Mouse (Mus musculus) stomach, embryonic 14.5 days (tissue): ENCODE measurements around the gene Dhcr24. TPM values are rescaled to one million over a fixed set of nuclear protein-coding genes. Genes with fewer than 3 reads are reported as not detected.

Experiments used
- ATAC-seq: fragments of 200-750 bp; cut with Nextera tagmentation; 2 replicates; pipeline ENCODE4 v1.8.0; 2017; ENCODE audit warnings: low read depth, moderate TSS enrichment; ENCODE audit not compliant: insufficient number of reproducible peaks, insufficient read depth, low FRiP score
- H3K27ac ChIP-seq: fragments of 300-500 bp; sonication (generic); 2 replicates; pipeline ENCODE4 v1.5.1; 2014; ENCODE audit warnings: mild to moderate bottlenecking, low read length, moderate library complexity, mixed read lengths
- H3K27me3 ChIP-seq: fragments of 300-500 bp; sonication (generic); 2 replicates; pipeline ENCODE4 v1.6.1; 2014; ENCODE audit warnings: low read length, control low read depth, mixed read lengths; ENCODE audit not compliant: control insufficient read depth, insufficient read depth
- H3K36me3 ChIP-seq: fragments of 300-500 bp; sonication (generic); 2 replicates; pipeline ENCODE4 v1.6.1; 2014; ENCODE audit warnings: mild to moderate bottlenecking, control low read depth, low read length, moderate library complexity, mixed read lengths; ENCODE audit not compliant: control insufficient read depth, insufficient read depth
- H3K4me1 ChIP-seq: fragments of 300-500 bp; sonication (generic); 2 replicates; pipeline ENCODE4 v1.6.1; 2014; ENCODE audit warnings: low read length, control low read depth, mixed read lengths; ENCODE audit not compliant: control insufficient read depth, insufficient read depth
- H3K4me2 ChIP-seq: fragments of 300-500 bp; sonication (generic); replicated peaks from 2 replicates; pipeline ENCODE4 v1.6.1; 2014; ENCODE audit warnings: low read depth, low read length, control low read depth
- H3K4me3 ChIP-seq: fragments of 300-500 bp; sonication (generic); 2 replicates; pipeline ENCODE4 v1.5.1; 2014; ENCODE audit warnings: low read depth, low read length, control low read depth
- H3K9ac ChIP-seq: fragments of 300-500 bp; sonication (generic); replicated peaks from 2 replicates; pipeline ENCODE4 v1.6.1; 2014; ENCODE audit warnings: low read depth, mild to moderate bottlenecking, control low read depth, low read length, moderate library complexity, mixed read lengths
- H3K9me3 ChIP-seq: fragments of 300-500 bp; sonication (generic); 2 replicates; pipeline ENCODE4 v1.6.1; 2016; ENCODE audit warnings: low read depth, low read length, control low read depth; ENCODE audit not compliant: control insufficient read depth
- WGBS: fragments of 180-500 bp; shearing (Covaris S2); extraction: QIAGEN DNeasy Blood & Tissue Kit; methylation state at CpG from one replicate; pipeline ENCODE4 v1.1.7; 2014; 5-methylcytosine and 5-hydroxymethylcytosine counted together
- polyA plus RNA-seq: library from polyadenylated mRNA; unstranded; fragments of >200 nt; fragmentation: Nextera tagmentation; extraction: Ambion mirVana; gene quantifications from 2 replicates; pipeline ENCODE4 v1.2.1, GENCODE M21; 2014

The Dhcr24 gene
- 29.8 and 32.4 TPM in 2 replicates for polyA plus RNA-seq

DNA sequence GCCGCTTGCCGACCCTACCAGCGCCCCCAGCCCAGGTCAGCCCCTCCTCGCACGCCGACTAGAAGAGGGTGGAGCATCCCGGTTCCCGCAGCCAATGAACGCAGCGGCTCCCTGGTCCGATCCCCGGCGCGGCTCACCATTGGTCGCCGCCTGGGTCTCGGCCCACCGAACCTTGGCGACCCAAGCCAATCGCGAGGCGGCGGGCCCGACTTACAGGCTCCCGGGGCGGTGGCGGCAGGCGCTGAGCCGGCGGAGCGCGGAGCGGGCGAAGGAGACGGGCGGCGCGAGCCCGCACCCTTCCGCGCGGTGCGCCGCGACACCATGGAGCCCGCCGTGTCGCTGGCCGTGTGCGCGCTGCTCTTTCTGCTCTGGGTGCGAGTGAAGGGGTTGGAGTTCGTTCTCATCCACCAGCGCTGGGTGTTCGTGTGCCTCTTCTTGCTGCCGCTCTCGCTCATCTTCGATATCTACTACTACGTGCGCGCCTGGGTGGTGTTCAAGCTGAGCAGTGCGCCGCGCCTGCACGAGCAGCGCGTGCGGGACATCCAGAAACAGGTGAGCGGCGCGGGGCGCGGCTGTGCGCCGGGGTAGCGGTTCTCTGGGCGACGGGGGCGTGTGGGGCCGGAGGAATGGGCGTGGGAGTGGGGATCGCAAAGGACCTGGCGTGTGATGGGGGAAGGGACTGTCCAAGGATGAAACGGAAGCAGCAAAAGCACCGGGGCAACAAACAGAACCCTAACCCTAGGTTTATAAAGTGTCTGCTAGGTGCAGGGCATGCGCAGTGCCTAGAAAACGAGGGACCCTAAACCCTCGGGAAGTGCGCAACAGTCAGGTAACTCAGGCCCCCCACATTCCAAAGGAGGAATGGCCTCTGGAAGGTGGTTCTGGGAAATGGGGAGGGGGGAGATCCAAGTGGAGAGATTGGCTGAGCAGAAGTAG, at the start of gene Dhcr24:
Gene Dhcr24, plus strand, starts transcription at position 193 of the 936 bp plus-strand sequence.
- ATAC-seq, result peak; percentile 95
- Histone ChIP-seq H3K4me2 (peak within 1 kb of the TSS; percentile 94), H3K4me1 (peaks cover 29% of the 10 kb centered on the region), H3K27ac (peak within 1 kb of the TSS; percentile 88), H3K36me3 (peaks cover 20% of the 10 kb centered on the region), H3K9me3 (no peaks in the 10 kb centered on the region), H3K9ac (peak within 1 kb of the TSS; percentile 71), H3K4me3 (peak within 1 kb of the TSS; percentile 90), H3K27me3 (no peaks in the 10 kb centered on the region)
- WGBS, result under 1% methylated on average over 87 of the region's 89 CpGs

DNA sequence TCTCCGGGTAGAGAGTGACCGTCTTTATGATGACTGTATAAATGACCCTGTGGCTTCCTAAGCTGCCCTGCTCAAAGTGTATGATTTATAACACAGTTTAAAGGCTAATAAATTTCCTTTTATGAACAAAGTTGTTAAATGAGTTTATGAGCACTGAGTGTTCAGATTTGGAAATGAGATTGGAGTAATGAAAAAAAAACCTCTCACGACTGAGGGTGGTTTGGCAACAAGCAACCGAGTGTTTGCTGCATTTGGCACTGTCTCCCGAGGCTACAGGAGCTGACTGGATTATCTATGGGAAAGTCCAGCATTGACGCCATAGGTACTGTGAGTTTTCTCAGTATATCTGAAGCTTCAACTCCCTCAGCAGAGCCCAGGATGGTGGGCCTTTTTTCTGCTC, 46.2 kb upstream of the Dhcr24 start:
- H3K4me1 ChIP-seq, result no peaks in the 10 kb centered on the region
- no peak for ATAC-seq
- WGBS, result 69% methylated on average over 6 of the region's 6 CpGs

DNA sequence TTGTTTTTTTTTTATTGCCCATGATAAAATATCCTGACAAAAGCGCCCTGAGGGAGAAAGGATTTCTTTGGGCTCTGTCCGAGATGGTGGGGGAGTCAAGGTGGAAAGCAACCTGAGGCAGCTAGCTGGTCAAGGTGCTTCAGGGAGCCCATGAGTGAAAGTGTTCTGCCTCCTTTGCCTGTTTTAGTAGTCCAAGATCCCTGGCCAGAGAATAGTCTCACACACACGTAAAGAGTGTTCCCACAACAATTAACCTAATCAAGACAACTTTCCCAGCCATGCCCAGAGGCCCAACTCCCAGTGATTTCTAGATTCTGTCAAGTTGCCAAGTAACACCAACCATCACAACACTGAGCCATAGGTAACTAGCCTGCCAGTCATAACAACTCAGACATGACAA, 38.3 kb upstream of the Dhcr24 start:
- Histone ChIP-seq H3K4me1 (no peaks in the 10 kb centered on the region), H3K4me2 (no peak overlapping the region), H3K27me3 (no peaks in the 10 kb centered on the region), H3K9ac (no peak overlapping the region), H3K4me3 (no peak overlapping the region), H3K36me3 (no peaks in the 10 kb centered on the region), H3K9me3 (no peaks in the 10 kb centered on the region), H3K27ac (no peak overlapping the region)
- WGBS, result 81% methylated on average over 3 of the region's 3 CpGs
- ATAC-seq, result no peak

More for the DNA sequence above, 46.2 kb upstream of the Dhcr24 start:
- H3K9ac ChIP-seq, result no peak overlapping the region
- no peaks in the 10 kb centered on the region for H3K36me3 ChIP-seq
- H3K9me3 ChIP-seq, result no peaks in the 10 kb centered on the region
- H3K4me2 ChIP-seq, result no peak overlapping the region
- no peak overlapping the region for H3K4me3 ChIP-seq
- no peak overlapping the region for H3K27ac ChIP-seq
- H3K27me3 ChIP-seq, result no peaks in the 10 kb centered on the region

DNA sequence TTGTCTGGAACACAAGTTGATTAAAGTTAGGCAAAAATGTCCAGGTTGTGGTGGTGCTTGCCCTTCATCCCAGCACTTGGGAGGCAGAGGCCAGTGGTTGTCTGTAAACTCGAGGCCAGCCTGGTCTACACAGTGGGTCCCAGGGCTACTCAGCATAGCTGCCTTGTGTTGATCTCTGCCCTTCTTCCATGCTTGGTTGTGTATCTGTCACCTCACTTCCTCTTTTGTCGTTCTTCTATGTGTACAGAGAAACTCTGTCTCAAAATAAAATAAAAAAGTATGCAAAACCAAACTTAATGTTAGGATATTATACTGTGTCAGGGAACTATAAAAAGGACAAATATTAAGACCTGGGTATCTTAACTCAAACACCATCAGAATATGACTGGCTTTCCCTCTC, 36.7 kb upstream of the Dhcr24 start:
- H3K4me2 ChIP-seq, result no peak overlapping the region
- H3K4me1 ChIP-seq, result no peaks in the 10 kb centered on the region
- no peak for ATAC-seq
- no peaks in the 10 kb centered on the region for H3K36me3 ChIP-seq
- H3K9ac ChIP-seq, result no peak overlapping the region
- no peaks in the 10 kb centered on the region for H3K9me3 ChIP-seq
- H3K27ac ChIP-seq, result no peak overlapping the region
- no peaks in the 10 kb centered on the region for H3K27me3 ChIP-seq
- no peak overlapping the region for H3K4me3 ChIP-seq
- WGBS, result 74% methylated on average over 2 of the region's 2 CpGs

DNA sequence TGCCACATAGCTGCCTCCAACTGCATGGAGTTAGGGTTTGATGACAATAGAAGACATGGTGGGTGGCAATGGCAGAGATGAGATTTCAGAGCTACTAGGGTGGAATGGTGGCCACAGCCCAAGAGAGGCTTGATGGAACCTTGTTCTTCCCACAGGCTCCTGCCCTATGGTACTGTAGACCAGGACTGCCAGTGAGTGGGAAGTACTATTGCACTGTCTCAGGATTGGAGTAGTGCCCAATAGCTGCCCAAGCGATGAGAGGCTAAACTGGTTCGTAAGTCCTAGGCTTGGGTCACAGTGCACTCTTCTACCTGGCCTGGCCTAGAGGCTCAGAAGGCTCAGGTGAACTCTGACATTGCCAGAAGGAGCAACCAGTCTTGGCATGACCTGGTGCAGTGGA, 35.8 kb upstream of the Dhcr24 start:
- no peak for ATAC-seq
- Histone ChIP-seq H3K27me3 (no peaks in the 10 kb centered on the region), H3K36me3 (no peaks in the 10 kb centered on the region)

DNA sequence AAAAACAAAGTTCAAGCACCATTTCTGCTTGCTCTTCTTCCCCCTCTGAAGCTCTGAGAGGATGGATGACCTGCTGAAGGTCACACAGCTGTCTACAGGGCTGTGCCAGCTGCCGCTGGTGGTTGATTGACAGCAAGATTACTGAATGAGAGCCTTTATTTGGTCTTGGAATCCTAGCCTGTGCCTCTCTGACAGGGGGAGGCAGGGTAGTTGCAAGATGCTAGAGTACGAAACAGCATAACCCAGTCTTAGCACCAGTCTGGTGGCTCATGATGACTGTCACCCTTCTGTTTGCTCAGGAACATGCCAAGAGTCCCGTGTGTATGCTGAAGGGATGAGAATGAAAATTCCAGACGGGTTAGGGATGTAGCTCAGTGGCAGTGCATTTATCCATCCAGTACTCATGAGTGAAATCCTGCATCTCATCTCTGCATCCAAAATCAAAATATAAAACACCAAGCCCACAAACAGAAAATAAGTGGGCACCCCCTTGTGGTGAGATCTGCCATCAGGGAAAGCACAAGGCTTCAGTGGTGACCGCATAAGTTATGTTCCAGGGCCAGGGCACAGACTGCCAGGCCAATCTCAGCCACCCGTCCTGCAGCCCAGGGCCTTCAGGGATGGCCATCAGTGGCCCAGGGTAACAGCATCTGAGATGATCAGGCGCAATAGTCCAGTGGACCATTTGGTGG, 32.8 kb upstream of the Dhcr24 start:
- Histone ChIP-seq H3K27me3 (no peaks in the 10 kb centered on the region), H3K9ac (no peak overlapping the region), H3K36me3 (no peaks in the 10 kb centered on the region), H3K4me1 (peaks cover 3% of the 10 kb centered on the region; the same call in 1 of the 2 replicates), H3K4me2 (no peak overlapping the region), H3K4me3 (no peak overlapping the region), H3K9me3 (no peaks in the 10 kb centered on the region), H3K27ac (no peak overlapping the region)
- 68% methylated on average over 7 of the region's 7 CpGs for WGBS
- no peak for ATAC-seq

More for the DNA sequence above, 35.8 kb upstream of the Dhcr24 start:
- Histone ChIP-seq H3K27ac (no peak overlapping the region), H3K4me1 (peaks cover 3% of the 10 kb centered on the region; the same call in 1 of the 2 replicates), H3K9me3 (no peaks in the 10 kb centered on the region), H3K4me3 (no peak overlapping the region), H3K4me2 (no peak overlapping the region), H3K9ac (no peak overlapping the region)
- 94% methylated on average over 2 of the region's 2 CpGs for WGBS

DNA sequence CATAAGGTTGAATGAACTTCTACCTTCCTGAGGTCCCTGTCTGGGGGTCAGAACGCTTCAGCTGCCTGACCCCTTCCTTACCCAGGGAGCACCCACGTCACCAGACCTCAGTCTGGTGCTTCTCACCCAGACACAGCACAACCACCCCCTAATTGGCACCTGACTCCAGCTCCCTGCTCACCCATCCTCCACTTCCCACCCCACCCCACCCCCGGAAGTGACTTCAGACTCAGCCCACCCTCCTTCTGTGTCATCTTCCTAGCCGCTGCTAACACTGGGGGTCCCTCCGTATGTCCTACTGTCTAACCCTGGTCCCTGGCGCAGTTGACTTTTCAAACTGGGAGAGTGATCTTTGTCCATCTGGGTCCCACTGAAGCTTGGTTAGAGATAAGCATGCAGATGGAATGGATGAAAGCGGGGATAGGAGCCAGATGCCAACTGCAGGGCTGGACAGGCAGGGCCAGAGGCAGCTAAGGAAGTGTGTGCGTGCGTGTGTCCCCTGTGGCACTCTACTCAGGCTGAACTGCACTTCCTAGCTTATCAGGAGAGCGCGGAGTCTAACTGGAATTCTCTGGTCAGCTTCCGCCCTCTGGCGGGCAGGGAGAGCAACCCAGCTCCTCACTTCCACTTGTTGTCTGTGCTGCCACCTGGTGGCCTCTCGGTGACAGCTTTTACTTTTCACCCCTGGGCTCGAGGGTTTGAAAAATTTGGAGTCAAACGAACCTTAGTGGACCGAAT, 31.3 kb upstream of the Dhcr24 start:
- Histone ChIP-seq H3K4me2 (peak overlapping the region; percentile 34), H3K9me3 (no peaks in the 10 kb centered on the region), H3K36me3 (no peaks in the 10 kb centered on the region), H3K4me1 (peaks cover 3% of the 10 kb centered on the region; the same call in 1 of the 2 replicates), H3K27me3 (no peaks in the 10 kb centered on the region), H3K4me3 (no peak overlapping the region; the same call in 1 of the 2 replicates), H3K9ac (no peak overlapping the region), H3K27ac (no peak overlapping the region)
- 12% methylated on average over 17 of the region's 17 CpGs for WGBS
- peak; percentile 88 for ATAC-seq

DNA sequence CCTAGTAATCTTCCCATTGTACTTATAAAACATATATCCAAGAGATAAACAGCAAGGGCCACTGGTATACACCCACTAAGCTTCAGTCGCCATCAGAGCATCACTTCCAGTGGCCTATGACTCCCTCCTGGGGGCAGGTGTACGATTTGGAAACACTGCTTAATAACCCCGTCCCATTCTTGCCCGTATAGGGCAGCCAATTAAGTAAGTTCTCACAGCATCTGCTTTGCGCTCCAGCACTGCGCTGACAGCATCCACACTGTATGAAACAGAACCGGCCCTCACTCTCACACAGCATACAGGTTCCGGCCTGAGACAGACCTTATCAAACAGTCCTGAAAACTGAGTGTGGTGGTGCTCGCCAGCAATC, 30.7 kb upstream of the Dhcr24 start:
- Histone ChIP-seq H3K4me3 (no peak overlapping the region), H3K36me3 (no peaks in the 10 kb centered on the region), H3K9me3 (no peaks in the 10 kb centered on the region), H3K27ac (no peak overlapping the region), H3K9ac (no peak overlapping the region), H3K4me1 (peaks cover 3% of the 10 kb centered on the region; the same call in 1 of the 2 replicates), H3K27me3 (no peaks in the 10 kb centered on the region), H3K4me2 (no peak overlapping the region)
- 71% methylated on average over 9 of the region's 9 CpGs for WGBS
- ATAC-seq, result no peak
